Mouse (Mus musculus) MEL (cell line): Measurements from ENCODE around the gene Pde10a. TPM values are rescaled to one million over a fixed set of nuclear protein-coding genes. Genes with fewer than 3 reads are reported as not detected.

Source experiments
- DNase-seq: peaks from one replicate; pipeline ENCODE4 v3.0.0; 2011; ENCODE audit warnings: low read depth, low spot score
- H3K27ac ChIP-seq: 2 replicates; pipeline ENCODE4 v1.5.1; 2012; ENCODE audit warnings: low read depth, mild to moderate bottlenecking, control low read depth, low read length, moderate library complexity; ENCODE audit not compliant: control insufficient read depth
- H3K27me3 ChIP-seq, 2 experiments: fragments of 150-350 bp in 1 of 2; sonication (generic) in 1 of 2; 2 replicates each; pipeline ENCODE4 v1.6.1; 2012; ENCODE audit warnings: low read length in 2 of 2, mild to moderate bottlenecking in 2 of 2, improper control_type of control experiment in 1 of 2, moderate library complexity in 1 of 2; ENCODE audit not compliant: insufficient read depth in 2 of 2, control insufficient read depth in 1 of 2
- H3K36me3 ChIP-seq, 2 experiments: 2 replicates each; pipeline ENCODE4 v1.6.1; 2012 to 2014; ENCODE audit warnings: low read length in 2 of 2, improper control_type of control experiment in 1 of 2, inconsistent platforms in 1 of 2, mild to moderate bottlenecking in 1 of 2; ENCODE audit not compliant: insufficient read depth in 2 of 2, control insufficient read depth in 1 of 2
- H3K4me1 ChIP-seq, 2 experiments: fragments of 150-350 bp in 1 of 2; sonication (generic) in 1 of 2; 2 replicates each; pipeline ENCODE4 v1.6.1; 2012; ENCODE audit warnings: low read length in 2 of 2, improper control_type of control experiment in 1 of 2, mild to moderate bottlenecking in 1 of 2; ENCODE audit not compliant: insufficient read depth in 2 of 2, control insufficient read depth in 1 of 2
- H3K4me3 ChIP-seq, 2 experiments: fragments of 150-350 bp in 1 of 2; sonication (generic) in 1 of 2; 2 replicates each; pipeline ENCODE4 v1.5.1; 2012; ENCODE audit warnings: low read depth in 2 of 2, low read length in 2 of 2, mild to moderate bottlenecking in 2 of 2, moderate library complexity in 2 of 2, control low read depth in 1 of 2, improper control_type of control experiment in 1 of 2; ENCODE audit not compliant: control insufficient read depth in 1 of 2, insufficient read depth in 1 of 2
- H3K79me2 ChIP-seq: 2 replicates; pipeline ENCODE4 v1.6.1; 2012; ENCODE audit warnings: mild to moderate bottlenecking, low read length, moderate library complexity; ENCODE audit not compliant: control insufficient read depth, poor library complexity, insufficient read depth
- H3K9ac ChIP-seq: 2 replicates; pipeline ENCODE4 v1.6.1; 2012; ENCODE audit warnings: low read depth, mild to moderate bottlenecking, control low read depth, low read length, moderate library complexity; ENCODE audit not compliant: control insufficient read depth, poor library complexity, severe bottlenecking
- H3K9me3 ChIP-seq: fragments of 150-350 bp; sonication (generic); replicated peaks from 2 replicates; pipeline ENCODE4 v1.6.1; 2012; ENCODE audit warnings: mild to moderate bottlenecking, low read length, improper control_type of control experiment, moderate library complexity; ENCODE audit not compliant: insufficient read depth
- BHLHE40 ChIP-seq: IDR thresholded peaks from 2 replicates; pipeline ENCODE4 v1.6.1; 2012; ENCODE audit warnings: low read depth, mild to moderate bottlenecking, inconsistent platforms, low read length, improper control_type of control experiment, borderline replicate concordance
- CHD1 ChIP-seq: IDR thresholded peaks from 2 replicates; pipeline ENCODE4 v1.6.1; 2012; ENCODE audit warnings: low read depth, mild to moderate bottlenecking, inconsistent platforms, low read length, improper control_type of control experiment
- CTCF ChIP-seq, 3 experiments: IDR thresholded peaks in 2 of 3; conservative IDR thresholded peaks in 1 of 3; 2 replicates each; pipeline ENCODE4 v1.5.1; 2011 to 2012; ENCODE audit warnings: low read length in 3 of 3, low read depth in 2 of 3, mild to moderate bottlenecking in 2 of 3, improper control_type of control experiment in 1 of 3, inconsistent platforms in 1 of 3, mixed read lengths in 1 of 3, moderate library complexity in 1 of 3; ENCODE audit not compliant: control insufficient read depth in 1 of 3, insufficient read depth in 1 of 3, poor library complexity in 1 of 3, severe bottlenecking in 1 of 3
- E2F4 ChIP-seq: IDR thresholded peaks from 2 replicates; pipeline ENCODE4 v1.6.1; 2011; ENCODE audit warnings: low read depth, low read length, improper control_type of control experiment, borderline replicate concordance
- ELF1 ChIP-seq: IDR thresholded peaks from 2 replicates; pipeline ENCODE4 v1.6.1; 2014; ENCODE audit warnings: low read depth, mild to moderate bottlenecking, inconsistent platforms, low read length, improper control_type of control experiment, moderate library complexity
- EP300 ChIP-seq, 2 experiments: IDR thresholded peaks; 2 replicates each; pipeline ENCODE4 v1.6.1; 2011; ENCODE audit warnings: improper control_type of control experiment in 2 of 2, low read length in 2 of 2, low read depth in 1 of 2, mild to moderate bottlenecking in 1 of 2
- ETS1 ChIP-seq: IDR thresholded peaks from 2 replicates; pipeline ENCODE4 v1.6.1; 2012; ENCODE audit warnings: low read depth, mild to moderate bottlenecking, inconsistent platforms, low read length, improper control_type of control experiment, moderate library complexity
- GABPA ChIP-seq: IDR thresholded peaks from 2 replicates; pipeline ENCODE4 v1.6.1; 2012; ENCODE audit warnings: low read depth, mild to moderate bottlenecking, inconsistent platforms, low read length, improper control_type of control experiment, moderate library complexity
- GATA1 ChIP-seq: IDR thresholded peaks from 2 replicates; pipeline ENCODE4 v1.6.1; 2011; ENCODE audit warnings: low read depth, low read length, improper control_type of control experiment
- HCFC1 ChIP-seq: IDR thresholded peaks from 2 replicates; pipeline ENCODE4 v1.6.1; 2012; ENCODE audit warnings: low read depth, mild to moderate bottlenecking, inconsistent platforms, low read length, improper control_type of control experiment, moderate library complexity
- KAT2A ChIP-seq: conservative IDR thresholded peaks from 2 replicates; pipeline ENCODE4 v1.6.1; 2012; ENCODE audit warnings: low read depth, low read length, improper control_type of control experiment, inconsistent platforms
- MAX ChIP-seq: IDR thresholded peaks from 2 replicates; pipeline ENCODE4 v1.6.1; 2011; ENCODE audit warnings: low read length, improper control_type of control experiment
- NELFE ChIP-seq: IDR thresholded peaks from 2 replicates; pipeline ENCODE4 v1.6.1; 2011; ENCODE audit warnings: low read depth, low read length, improper control_type of control experiment
- NRF1 ChIP-seq: IDR thresholded peaks from 2 replicates; pipeline ENCODE4 v1.6.1; 2014; ENCODE audit warnings: low read depth, mild to moderate bottlenecking, inconsistent platforms, low read length, improper control_type of control experiment, moderate library complexity; ENCODE audit not compliant: poor library complexity, insufficient read depth, severe bottlenecking
- POLR2AphosphoS2 ChIP-seq: IDR thresholded peaks from 2 replicates; pipeline ENCODE4 v1.6.1; 2011; ENCODE audit warnings: low read length, improper control_type of control experiment
- POLR2AphosphoS5 ChIP-seq: IDR thresholded peaks from 2 replicates; pipeline ENCODE4 v1.6.1; 2012; ENCODE audit warnings: low read depth, borderline replicate concordance, mild to moderate bottlenecking, inconsistent platforms, low read length, moderate library complexity, mixed read lengths
- RAD21 ChIP-seq: IDR thresholded peaks from 2 replicates; pipeline ENCODE4 v1.6.1; 2011; ENCODE audit warnings: mild to moderate bottlenecking, low read depth, low read length, improper control_type of control experiment
- RCOR1 ChIP-seq: IDR thresholded peaks from 2 replicates; pipeline ENCODE4 v1.6.1; 2012; ENCODE audit warnings: low read depth, mild to moderate bottlenecking, inconsistent platforms, low read length, improper control_type of control experiment
- SIN3A ChIP-seq: IDR thresholded peaks from 2 replicates; pipeline ENCODE4 v1.6.1; 2012; ENCODE audit warnings: low read length, improper control_type of control experiment, inconsistent platforms
- SMC3 ChIP-seq: IDR thresholded peaks from 2 replicates; pipeline ENCODE4 v1.6.1; 2011; ENCODE audit warnings: low read depth, low read length, improper control_type of control experiment
- TAL1 ChIP-seq: IDR thresholded peaks from 2 replicates; pipeline ENCODE4 v1.6.1; 2012; ENCODE audit warnings: mild to moderate bottlenecking, inconsistent platforms, low read length, moderate library complexity, mixed read lengths
- TBP ChIP-seq: IDR thresholded peaks from 2 replicates; pipeline ENCODE4 v1.8.0; 2011; ENCODE audit warnings: low read depth, low read length, improper control_type of control experiment
- TCF12 ChIP-seq: IDR thresholded peaks from 2 replicates; pipeline ENCODE4 v1.6.1; 2014; ENCODE audit warnings: low read depth, mild to moderate bottlenecking, inconsistent platforms, low read length, improper control_type of control experiment, moderate library complexity
- UBTF ChIP-seq: IDR thresholded peaks from 2 replicates; pipeline ENCODE4 v1.6.1; 2012; ENCODE audit warnings: low read depth, mild to moderate bottlenecking, inconsistent platforms, low read length, improper control_type of control experiment, moderate library complexity, borderline replicate concordance; ENCODE audit not compliant: insufficient read depth
- USF1 ChIP-seq: IDR thresholded peaks from 2 replicates; pipeline ENCODE4 v1.6.1; 2014; ENCODE audit warnings: low read depth, mild to moderate bottlenecking, inconsistent platforms, low read length, improper control_type of control experiment, moderate library complexity
- ZC3H11A ChIP-seq: IDR thresholded peaks from 2 replicates; pipeline ENCODE4 v1.6.1; 2012; ENCODE audit warnings: low read depth, mild to moderate bottlenecking, inconsistent platforms, low read length, improper control_type of control experiment
- ZKSCAN1 ChIP-seq: IDR thresholded peaks from 2 replicates; pipeline ENCODE4 v1.6.1; 2012; ENCODE audit warnings: low read depth, mild to moderate bottlenecking, inconsistent platforms, low read length, improper control_type of control experiment, moderate library complexity
- ZMIZ1 ChIP-seq: IDR thresholded peaks from 2 replicates; pipeline ENCODE4 v1.6.1; 2012; ENCODE audit warnings: low read depth, mild to moderate bottlenecking, inconsistent platforms, low read length, improper control_type of control experiment, moderate library complexity
- ZNF384 ChIP-seq: IDR thresholded peaks from 2 replicates; pipeline ENCODE4 v1.6.1; 2012; ENCODE audit warnings: low read depth, mild to moderate bottlenecking, inconsistent platforms, low read length, improper control_type of control experiment
- polyA plus RNA-seq, 2 experiments: library from polyadenylated mRNA; stranded (reverse) in 1 of 2; unstranded in 1 of 2; fragments of >175 nt in 1 of 2; fragments of >200 nt in 1 of 2; gene quantifications; 2 replicates each; pipeline versions ENCODE4 v1.2.1 to v1.2.4; 2012; ENCODE audit warnings: low replicate concordance in 2 of 2, low read depth in 1 of 2; ENCODE audit not compliant: insufficient read length in 2 of 2, insufficient read depth in 1 of 2, missing spikeins in 1 of 2
- total RNA-seq: library from RNA; depleted of rRNA; stranded (reverse); fragments of 300-350 nt; gene quantifications from 2 replicates; pipeline ENCODE4 v1.2.3, GENCODE M21; 2012

The Pde10a gene
- total and polyA plus RNA-seq, 3 experiments: 3.1 to 6.9 TPM; not detected in 1

GRCm38 (mm10) chr17:8786484-8786883 lies 261.3 kb downstream of the Pde10a start:
- Histone ChIP-seq H3K4me3 (no peak overlapping the region), H3K36me3 (no peaks in the 10 kb centered on the region), H3K27me3 (no peaks in the 10 kb centered on the region), H3K79me2 (no peaks in the 10 kb centered on the region), H3K4me1 (no peaks in the 10 kb centered on the region; a peak in 1 of 4 replicates), H3K27ac (no peak overlapping the region)
- no peak for DNase-seq
- TF ChIP-seq POLR2AphosphoS2: no peak
- TF ChIP-seq ZNF384: no peak
- no peak for TF ChIP-seq NELFE
- TF ChIP-seq E2F4: no peak
- TF ChIP-seq CTCF (IDR thresholded peaks at IDR 0.05 in 2 of 3, conservative IDR thresholded peaks at IDR 0.05 in 1 of 3; ENCODE audit: control insufficient read depth in 1 of 3, insufficient read depth in 1 of 3, low read depth in 2 of 3, low read length in 3 of 3, poor library complexity in 1 of 3, severe bottlenecking in 1 of 3): no peak
- TF ChIP-seq CHD1: no peak
- no peak for TF ChIP-seq ELF1
- TF ChIP-seq BHLHE40: no peak
- TF ChIP-seq ZMIZ1: no peak
- no peak for TF ChIP-seq SMC3
- TF ChIP-seq GATA1: no peak
- TF ChIP-seq ETS1: no peak
- TF ChIP-seq ZKSCAN1: no peak
- no peak for TF ChIP-seq UBTF
- no peak for TF ChIP-seq NRF1
- TF ChIP-seq KAT2A: no peak
- TF ChIP-seq RAD21: no peak
- TF ChIP-seq, all 39 proteins: peak for 0
- H3K9me3 ChIP-seq: no peaks in the 10 kb centered on the region
- no peak overlapping the region for H3K9ac ChIP-seq

- no peak for DNase-seq
- TF ChIP-seq SIN3A (no peak), EP300 (IDR thresholded peaks at IDR 0.05; ENCODE audit: low read depth in 1 of 2, low read length in 2 of 2) (no peak), MAX (no peak), TCF12 (no peak), USF1 (no peak), ETS1 (no peak), UBTF (no peak), NRF1 (no peak), RCOR1 (no peak), ZNF384 (no peak), ZC3H11A (no peak), TAL1 (no peak), TBP (no peak), RAD21 (no peak), GABPA (no peak), NELFE (no peak), HCFC1 (no peak), POLR2AphosphoS5 (no peak), CTCF (IDR thresholded peaks at IDR 0.05 in 2 of 3, conservative IDR thresholded peaks at IDR 0.05 in 1 of 3; ENCODE audit: control insufficient read depth in 1 of 3, insufficient read depth in 1 of 3, low read depth in 2 of 3, low read length in 3 of 3, poor library complexity in 1 of 3, severe bottlenecking in 1 of 3) (no peak)
- Histone ChIP-seq H3K27ac (no peak overlapping the region), H3K4me3 (no peak overlapping the region), H3K36me3 (no peaks in the 10 kb centered on the region), H3K9me3 (no peaks in the 10 kb centered on the region), H3K79me2 (no peaks in the 10 kb centered on the region), H3K27me3 (no peaks in the 10 kb centered on the region), H3K4me1 (no peaks in the 10 kb centered on the region; a peak in 1 of 4 replicates), H3K9ac (no peak overlapping the region)
Observed at GRCm38 (mm10) chr17:8787762-8788161, 262.6 kb downstream of the Pde10a start.
